Mouse (Mus musculus): ENCODE data around the gene Cdkn1a.
"Not testable (repeated sequence)": the region's sequence is repeated elsewhere in the genome, so short reads cannot be mapped to it uniquely, and the experiment has no call there.

Gene Cdkn1a

GRCm38 (mm10) chr17:29058487-29058886 lies 32.3 kb upstream of the Cdkn1a start:
- no peak for ATAC-seq (ENCODE audit: low TSS enrichment)

GRCm38 (mm10) chr17:29059581-29059980 lies 31.2 kb upstream of the Cdkn1a start:
- no peak for ATAC-seq (ENCODE audit: low TSS enrichment)

- ATAC-seq (ENCODE audit: low TSS enrichment) = no peak
Observed at GRCm38 (mm10) chr17:29060946-29061345, 29.8 kb upstream of the Cdkn1a start.

GRCm38 (mm10) chr17:29062119-29063035 lies 28.4 kb upstream of the Cdkn1a start:
- no peak for ATAC-seq (ENCODE audit: low TSS enrichment)

- no peak; the same call in 1 of the 2 replicates for ATAC-seq (ENCODE audit: low TSS enrichment)
Observed at GRCm38 (mm10) chr17:29063121-29063987, 27.4 kb upstream of the Cdkn1a start.

- ATAC-seq (ENCODE audit: low TSS enrichment) = no peak
Observed at GRCm38 (mm10) chr17:29063988-29064285, 26.8 kb upstream of the Cdkn1a start.

GRCm38 (mm10) chr17:29065245-29065940 lies 25.4 kb upstream of the Cdkn1a start:
- ATAC-seq (ENCODE audit: low TSS enrichment) = no peak

GRCm38 (mm10) chr17:29065971-29066370 lies 24.8 kb upstream of the Cdkn1a start:
- no peak for ATAC-seq (ENCODE audit: low TSS enrichment)

GRCm38 (mm10) chr17:29067416-29067815 lies 23.4 kb upstream of the Cdkn1a start:
- ATAC-seq (ENCODE audit: low TSS enrichment) = not testable (repeated sequence)

- ATAC-seq (ENCODE audit: low TSS enrichment) = no peak
Observed at GRCm38 (mm10) chr17:29067847-29068246, 22.9 kb upstream of the Cdkn1a start.

- ATAC-seq (ENCODE audit: low TSS enrichment) = no peak
Observed at GRCm38 (mm10) chr17:29069063-29069462, 21.7 kb upstream of the Cdkn1a start.

- ATAC-seq (ENCODE audit: low TSS enrichment) = no peak
Observed at GRCm38 (mm10) chr17:29071820-29072219, 19.0 kb upstream of the Cdkn1a start.

- no peak for ATAC-seq (ENCODE audit: low TSS enrichment)
Observed at GRCm38 (mm10) chr17:29072701-29073307, 18.0 kb upstream of the Cdkn1a start.

- ATAC-seq (ENCODE audit: low TSS enrichment) = no peak
Observed at GRCm38 (mm10) chr17:29073313-29073712, 17.5 kb upstream of the Cdkn1a start.

GRCm38 (mm10) chr17:29074085-29074484 lies 16.7 kb upstream of the Cdkn1a start:
- ATAC-seq (ENCODE audit: low TSS enrichment) = no peak

- no peak for ATAC-seq (ENCODE audit: low TSS enrichment)
Observed at GRCm38 (mm10) chr17:29076235-29076634, 14.5 kb upstream of the Cdkn1a start.

- ATAC-seq (ENCODE audit: low TSS enrichment) = no peak
Observed at GRCm38 (mm10) chr17:29077786-29078509, 12.8 kb upstream of the Cdkn1a start.

GRCm38 (mm10) chr17:29078519-29079383 lies 12.0 kb upstream of the Cdkn1a start:
- ATAC-seq (ENCODE audit: low TSS enrichment) = peak; percentile 47; the same call in 1 of the 2 replicates

GRCm38 (mm10) chr17:29080758-29081617 lies 9.8 kb upstream of the Cdkn1a start:
- ATAC-seq (ENCODE audit: low TSS enrichment) = 0 out of 2 replicates have a peak, but pooled peaks have one; percentile 35

Measured in frontal cortex, adult (tissue).